Mouse (Mus musculus): ENCODE measurements around the gene Lman2. TPM values are rescaled to one million over a fixed set of nuclear protein-coding genes. Genes with fewer than 3 reads are reported as not detected.

The Lman2 gene
- total RNA-seq (2021): 100 to 1,000 TPM; 105 to 113 TPM
- long read RNA-seq, experiment 1, full-length matches to known transcripts: 454 of 517 reads
- long read RNA-seq, experiment 1, partial matches to known transcripts: 48 of 517 reads
- long read RNA-seq, experiment 1, other reads (novel, unspliced or antisense): 15 of 517 reads
- long read RNA-seq, experiment 2, full-length matches to known transcripts: 259 of 300 reads
- long read RNA-seq, experiment 2, partial matches to known transcripts: 34 of 300 reads
- long read RNA-seq, experiment 2, other reads (novel, unspliced or antisense): 7 of 300 reads

DNA sequence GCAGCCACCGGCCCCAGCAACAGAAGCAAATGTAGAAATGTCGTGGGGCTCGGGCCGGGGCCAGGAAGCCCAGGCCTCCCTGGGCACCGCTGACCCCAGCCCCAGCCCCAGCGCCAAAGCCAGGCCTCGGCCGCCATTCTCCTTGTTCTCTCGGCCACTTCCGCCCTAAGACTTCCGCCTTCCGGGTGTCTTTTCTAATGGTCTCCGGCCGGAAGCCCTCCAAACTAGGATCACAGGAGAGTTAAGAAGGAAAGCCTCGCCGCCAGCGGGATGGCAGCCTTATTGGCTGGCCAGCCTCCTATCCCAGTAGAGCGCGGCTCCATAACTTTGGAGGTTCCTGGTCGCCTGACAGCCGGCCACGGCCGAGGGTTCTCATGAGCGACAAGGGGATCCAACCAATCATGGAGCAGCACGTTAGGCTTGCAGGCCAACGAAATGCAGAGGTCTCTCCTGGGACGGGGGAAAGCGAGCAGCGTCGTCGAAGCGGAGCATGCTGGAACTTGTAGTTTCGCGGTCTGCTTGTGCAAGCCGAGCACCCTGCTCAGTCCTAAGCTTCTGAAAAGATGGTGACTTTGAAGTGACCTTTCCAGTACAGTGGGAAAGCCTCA, at the start of gene Lman2:
Gene Lman2, minus strand, starts transcription at position 331 of the 608 bp plus-strand sequence.
- DNase-seq: peak; percentile 96

GRCm38 (mm10) chr13:55411826-55412225, 49.2 kb upstream of the Lman2 start:
- DNase-seq: no peak

- no peak for DNase-seq
These were observed 46.0 kb upstream of the Lman2 start for GRCm38 (mm10) chr13:55408546-55409120.

DNA sequence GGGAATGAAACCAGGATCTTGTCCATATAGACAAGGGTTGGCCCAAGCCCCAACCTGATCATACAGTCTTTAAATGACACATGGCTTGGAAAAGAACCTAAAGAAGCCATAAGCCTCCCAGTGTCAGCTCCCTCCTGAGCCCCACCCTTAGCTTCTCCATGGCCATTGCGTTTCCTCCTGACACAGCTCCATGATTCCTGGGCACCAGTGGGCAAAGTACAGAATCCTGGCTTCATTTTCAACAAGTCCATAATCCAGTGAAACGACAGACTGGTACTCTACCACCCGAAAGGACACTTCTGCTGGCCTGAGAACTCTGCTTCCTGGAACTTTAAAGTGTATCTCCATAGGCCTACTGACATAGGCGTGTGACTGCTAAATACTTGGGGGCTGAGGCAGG, 44.8 kb upstream of the Lman2 start:
- DNase-seq: no peak

DNA sequence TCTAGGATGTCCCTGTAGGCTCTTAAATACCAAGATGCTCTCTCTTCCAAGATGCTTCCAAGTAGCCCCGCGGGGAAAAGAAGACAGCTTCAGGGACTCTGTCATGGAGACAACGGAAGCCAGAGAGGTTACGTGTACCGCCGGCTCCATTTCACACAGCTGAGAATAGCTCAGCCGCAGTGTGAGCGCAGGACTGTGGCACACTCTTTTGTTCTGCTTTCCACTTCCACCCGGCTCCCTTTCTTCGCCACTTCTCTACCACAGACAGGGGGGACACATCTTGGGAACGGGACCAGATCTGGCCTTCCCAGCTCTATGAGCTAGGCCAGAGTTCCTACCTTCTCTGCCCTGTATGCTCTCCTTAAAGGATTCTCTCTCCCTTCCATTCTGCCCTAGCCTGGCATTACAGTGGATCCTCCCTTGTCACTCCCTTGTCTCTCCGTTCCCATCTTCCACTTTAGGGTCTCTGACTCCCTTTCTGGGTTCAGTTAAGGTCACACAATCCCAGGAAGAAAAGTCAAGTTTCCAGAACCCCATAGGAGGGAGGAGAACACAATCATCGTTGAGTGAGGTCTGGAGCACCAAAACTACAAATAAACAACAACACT, 43.3 kb upstream of the Lman2 start:
- DNase-seq: no peak

GRCm38 (mm10) chr13:55404853-55405782, 42.5 kb upstream of the Lman2 start:
- DNase-seq: peak; percentile 83

GRCm38 (mm10) chr13:55403935-55404852, 41.6 kb upstream of the Lman2 start:
- DNase-seq: no peak

DNA sequence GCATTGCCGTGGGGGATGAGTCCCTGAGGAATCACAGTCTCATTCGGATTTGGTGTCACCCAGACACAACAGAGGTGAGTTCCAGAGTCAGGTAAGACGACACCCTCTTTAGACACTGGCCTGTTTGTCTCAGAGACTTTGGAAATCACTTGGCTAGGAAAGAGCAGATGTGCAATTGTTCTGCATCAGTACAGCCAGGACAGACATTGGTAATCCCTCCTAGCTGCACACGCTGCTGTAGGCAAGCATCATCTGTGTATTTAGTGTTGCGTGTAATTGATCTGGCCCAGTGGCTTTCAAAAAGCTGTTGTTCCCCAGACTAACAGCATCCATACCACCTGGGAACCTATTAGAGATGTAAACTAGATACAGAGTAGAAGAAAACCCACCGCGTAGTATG, 40.7 kb upstream of the Lman2 start:
- DNase-seq: no peak

GRCm38 (mm10) chr13:55400039-55400346, 37.4 kb upstream of the Lman2 start:
- DNase-seq: no peak

DNA sequence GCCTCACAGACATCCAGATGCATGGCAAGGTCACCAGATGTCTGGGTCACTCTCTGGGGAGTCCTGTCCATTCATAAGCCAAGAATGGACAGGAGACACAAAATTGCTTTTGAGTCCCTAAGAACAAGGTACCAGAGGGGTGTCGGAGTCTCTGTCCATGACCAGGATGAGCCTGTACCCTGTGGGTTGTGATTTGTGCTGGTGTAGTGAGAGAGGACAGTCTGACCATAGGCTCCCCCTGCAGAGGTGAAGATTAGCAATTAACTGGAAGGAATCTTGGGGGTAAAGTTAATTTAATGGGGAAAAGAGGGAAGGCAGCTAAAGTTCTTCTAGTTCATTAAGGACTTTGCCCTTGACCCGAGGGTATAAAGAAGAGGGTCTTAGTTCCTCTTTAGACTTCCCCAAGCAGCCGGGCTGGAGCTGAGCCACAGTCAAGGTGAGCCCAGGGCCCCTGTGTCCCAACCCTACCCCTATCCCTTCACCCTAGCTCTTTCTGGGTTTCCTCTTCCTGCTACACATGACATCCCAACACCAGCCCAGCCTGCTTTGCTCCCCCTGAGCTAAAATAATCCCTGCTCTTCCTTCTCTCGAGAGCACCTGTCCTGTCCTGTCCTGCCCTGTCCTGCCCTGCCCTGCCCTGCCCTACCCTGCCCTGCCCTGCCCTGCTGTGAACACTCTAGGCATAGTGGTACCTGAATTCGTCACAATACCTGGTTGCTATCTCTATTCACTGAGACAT, 36.9 kb upstream of the Lman2 start:
- DNase-seq: no peak

DNA sequence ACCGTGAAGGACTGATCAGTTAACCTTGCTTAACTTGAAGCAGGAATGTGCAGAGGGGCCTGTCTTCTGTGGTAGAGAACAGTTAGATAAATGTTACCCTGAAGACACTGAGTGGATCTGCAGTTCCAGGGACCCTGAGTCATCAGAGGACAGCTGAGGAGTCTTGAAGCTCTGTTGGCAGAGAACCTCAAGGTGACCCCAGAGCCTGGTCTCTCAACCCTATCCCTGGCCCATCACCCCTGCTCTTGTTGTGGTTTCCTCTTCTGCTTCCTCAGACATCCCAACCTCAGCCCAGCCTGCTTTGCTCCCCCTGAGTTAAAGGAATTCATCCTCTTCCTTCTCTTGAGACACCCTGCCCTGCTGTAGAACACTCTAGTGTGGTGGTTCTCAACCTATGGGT, 35.5 kb upstream of the Lman2 start, which contains the start of gene Slc34a1:
Gene Slc34a1, plus strand, starts transcription at position 100 of the 400 bp plus-strand sequence.
- no peak for DNase-seq

DNA sequence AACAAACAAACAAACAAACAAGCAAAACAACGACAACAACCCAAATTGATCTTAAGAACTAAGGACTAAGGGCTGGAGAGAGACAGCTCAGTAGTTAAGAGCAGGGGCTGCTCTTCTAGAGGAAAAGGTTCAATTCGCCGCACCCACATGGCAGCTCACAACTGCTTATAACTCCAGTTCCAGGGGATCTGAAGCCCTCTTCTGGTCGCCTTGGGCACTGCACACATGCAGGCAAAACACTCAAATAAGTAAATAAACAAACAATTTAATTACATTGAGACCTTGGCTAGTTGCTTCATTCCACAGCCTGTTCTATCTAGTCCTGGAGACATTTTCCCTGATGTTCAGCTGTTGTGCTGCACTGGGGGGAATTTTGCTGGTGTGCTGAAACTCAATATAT, 30.4 kb upstream of the Lman2 start:
- no peak for DNase-seq

GRCm38 (mm10) chr13:55391626-55392029, 29.0 kb upstream of the Lman2 start:
- no peak for DNase-seq

DNA sequence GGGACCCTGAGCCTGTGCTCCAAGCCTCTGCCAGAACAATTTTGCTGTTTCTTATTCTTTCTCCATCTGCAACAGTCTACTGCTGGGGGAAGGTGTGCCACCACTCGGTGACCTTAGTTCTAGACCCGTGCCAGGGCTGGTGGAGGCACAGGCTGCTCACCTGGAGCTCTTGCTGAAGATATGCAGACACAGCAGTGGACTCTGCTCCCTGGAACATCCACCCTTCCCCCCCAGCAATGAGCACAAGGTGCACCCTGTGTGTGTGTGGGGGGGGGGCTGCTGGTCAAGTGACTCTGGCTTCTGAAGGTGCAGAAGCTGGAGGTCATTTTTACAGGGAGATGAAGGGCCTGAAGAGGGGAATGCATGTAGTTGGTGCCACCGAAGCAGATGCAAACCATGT, 28.1 kb upstream of the Lman2 start:
- no peak for DNase-seq

- DNase-seq: no peak
These were observed 19.2 kb upstream of the Lman2 start for GRCm38 (mm10) chr13:55381790-55382189.

GRCm38 (mm10) chr13:55378907-55379580, 16.5 kb upstream of the Lman2 start:
- DNase-seq: no peak

DNA sequence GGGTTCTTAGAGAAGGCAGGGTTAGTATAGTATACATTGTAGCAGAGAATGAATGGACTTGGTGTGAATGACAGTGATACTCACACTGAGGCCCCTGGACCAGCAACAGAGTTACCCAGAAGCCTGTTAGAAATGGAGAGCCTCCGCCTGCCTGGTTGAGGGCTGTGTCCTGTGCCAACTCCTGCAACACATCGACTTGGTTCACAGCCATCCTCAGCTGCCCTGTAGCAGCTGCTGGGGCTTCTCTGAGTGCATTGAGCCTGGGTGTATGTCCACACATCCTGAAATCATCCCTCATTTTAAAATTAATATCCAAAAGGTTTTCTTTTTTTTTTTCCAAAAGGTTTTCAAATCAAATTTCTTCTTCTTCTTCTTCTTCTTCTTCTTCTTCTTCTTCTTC, 13.3 kb upstream of the Lman2 start:
- no peak for DNase-seq

GRCm38 (mm10) chr13:55374206-55374924, 11.8 kb upstream of the Lman2 start:
- no peak for DNase-seq

DNA sequence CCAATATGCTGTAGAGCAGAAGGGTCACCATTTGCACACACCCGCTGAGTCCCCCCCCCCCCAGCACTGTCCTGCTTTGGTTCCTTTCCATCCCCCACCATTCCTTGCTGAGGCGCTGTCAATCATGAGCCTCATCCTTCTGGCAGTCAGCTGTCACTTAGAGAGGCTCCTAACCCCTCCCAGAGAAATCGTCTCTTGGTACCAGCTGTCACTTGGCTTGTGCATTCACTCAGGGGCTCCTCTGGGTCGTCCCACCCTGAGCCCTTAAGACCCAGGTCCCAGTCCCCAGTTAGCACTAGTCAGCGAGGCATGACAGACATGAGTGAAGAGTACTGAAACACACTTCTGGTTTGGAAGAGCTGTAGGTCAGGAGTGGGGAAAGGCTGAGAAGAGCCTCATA, 9.2 kb upstream of the Lman2 start:
- DNase-seq: no peak

All from adrenal gland, postnatal 10 days (tissue).